Mouse (Mus musculus): ENCODE measurements around the gene Sept3.

Sept3 gene

DNA sequence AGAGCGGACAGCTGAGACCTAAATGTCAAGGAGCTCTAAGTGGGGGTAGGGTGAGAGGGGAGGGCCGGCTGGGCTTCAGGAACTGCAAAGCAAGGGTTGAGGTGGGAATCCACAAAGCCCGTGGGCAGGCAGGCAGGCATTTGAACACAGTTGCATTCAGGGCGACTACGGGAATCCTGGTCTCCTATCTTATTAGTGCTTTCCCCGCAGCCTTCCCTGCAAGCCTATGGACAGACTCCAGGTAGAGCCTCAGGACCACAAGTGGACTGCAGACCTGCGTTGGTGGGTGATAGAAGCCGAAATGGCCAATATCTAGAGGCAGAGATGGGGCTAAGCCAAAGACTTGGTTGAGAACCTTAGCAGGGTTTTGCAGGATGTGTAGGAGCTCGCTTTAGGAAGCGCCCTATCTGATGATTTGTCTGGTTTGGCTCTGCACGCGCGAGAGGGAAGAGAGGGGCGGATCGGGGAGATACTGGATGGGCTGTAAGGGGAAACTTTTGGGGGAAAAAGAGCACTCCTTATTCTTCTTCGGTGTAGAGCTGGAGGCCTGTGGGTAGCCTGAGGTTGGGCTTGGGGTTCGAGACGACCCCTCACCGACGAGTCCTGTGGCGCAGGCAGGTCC, 65.8 kb downstream of the Sept3 start:
- no peak for DNase-seq

DNA sequence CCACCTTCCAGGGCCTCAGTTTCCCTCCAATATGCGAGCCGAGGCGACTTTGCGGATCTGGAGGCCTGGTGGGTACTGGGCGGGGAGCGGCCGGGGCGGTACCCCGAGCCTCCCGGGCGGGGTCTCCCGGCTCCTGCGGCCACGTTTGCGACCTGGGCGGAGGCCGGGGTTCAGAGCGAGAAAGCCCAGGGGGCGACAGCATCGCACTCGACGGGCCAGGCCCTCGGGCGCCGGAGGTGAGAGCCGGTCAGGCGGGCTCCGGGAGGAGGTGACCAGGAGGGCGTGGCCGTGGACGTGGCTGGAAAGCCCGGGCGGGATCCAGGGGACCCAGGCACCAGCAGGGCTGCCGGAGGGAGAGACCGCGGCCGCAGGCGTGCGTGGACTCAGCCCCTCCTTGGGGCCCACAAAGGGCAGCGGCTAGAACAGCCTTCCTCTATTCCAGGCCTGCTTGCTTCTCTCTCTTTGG, 66.4 kb downstream of the Sept3 start:
- DNase-seq = no peak

DNA sequence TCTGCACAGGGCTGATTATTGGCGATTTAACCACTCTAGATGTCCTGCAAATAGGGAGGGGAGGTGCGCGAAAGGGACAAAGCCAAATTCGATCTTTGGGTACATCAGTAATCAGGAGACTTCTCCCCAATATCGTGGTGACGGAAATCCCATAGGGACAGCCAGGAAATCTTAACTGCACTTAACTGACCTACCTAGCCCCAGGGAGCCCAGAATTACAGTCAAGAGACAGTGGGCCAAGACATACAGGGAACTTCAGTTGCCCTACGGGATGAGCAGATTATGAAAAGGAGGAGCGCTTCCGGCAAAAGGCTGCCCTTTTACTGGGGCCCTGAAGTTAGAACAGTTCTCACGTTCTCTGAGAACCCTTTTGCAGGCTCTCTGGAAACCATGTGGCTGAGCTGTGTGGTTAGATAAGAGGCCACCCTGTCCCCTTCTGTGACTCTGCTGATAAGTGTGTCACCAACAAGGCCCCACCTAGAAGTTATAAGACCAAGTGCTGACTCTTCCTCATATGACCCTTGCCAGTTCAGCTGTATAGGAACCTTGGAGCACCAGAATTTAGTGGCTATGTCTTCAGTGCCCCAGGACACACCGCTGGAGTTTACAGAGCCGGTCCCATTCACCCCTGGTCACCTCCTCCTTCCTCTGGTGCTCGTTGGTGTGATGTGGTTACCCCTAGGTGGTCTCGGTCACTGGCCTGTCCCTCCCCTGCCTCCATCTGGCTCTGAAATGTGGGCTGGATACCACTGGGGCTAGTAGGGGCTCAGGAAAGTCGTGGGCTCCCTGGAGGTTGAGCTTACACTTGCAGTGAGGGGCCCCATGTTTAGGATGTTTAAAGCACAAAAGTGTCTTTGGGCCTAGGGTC, 67.2 kb downstream of the Sept3 start:
- DNase-seq = no peak

DNA sequence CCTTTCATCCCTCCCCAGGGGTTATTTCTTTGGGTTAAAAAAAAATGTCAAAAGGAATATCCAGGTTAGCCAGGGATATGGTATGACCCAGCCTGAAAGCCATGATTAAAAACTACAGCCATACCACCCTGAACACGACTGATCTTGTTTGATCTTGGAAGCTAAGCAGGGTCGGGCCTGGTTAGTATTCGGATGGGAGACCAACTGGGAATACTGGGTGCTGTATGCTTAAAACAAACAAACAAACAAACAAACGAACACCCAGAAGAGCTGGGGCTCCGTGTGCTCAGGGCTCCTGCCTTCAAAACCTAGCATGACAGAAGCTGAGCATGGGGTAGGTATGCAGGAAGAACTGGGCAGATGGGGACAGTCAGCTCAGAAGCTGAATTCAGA, 67.8 kb downstream of the Sept3 start:
- no peak for DNase-seq

DNA sequence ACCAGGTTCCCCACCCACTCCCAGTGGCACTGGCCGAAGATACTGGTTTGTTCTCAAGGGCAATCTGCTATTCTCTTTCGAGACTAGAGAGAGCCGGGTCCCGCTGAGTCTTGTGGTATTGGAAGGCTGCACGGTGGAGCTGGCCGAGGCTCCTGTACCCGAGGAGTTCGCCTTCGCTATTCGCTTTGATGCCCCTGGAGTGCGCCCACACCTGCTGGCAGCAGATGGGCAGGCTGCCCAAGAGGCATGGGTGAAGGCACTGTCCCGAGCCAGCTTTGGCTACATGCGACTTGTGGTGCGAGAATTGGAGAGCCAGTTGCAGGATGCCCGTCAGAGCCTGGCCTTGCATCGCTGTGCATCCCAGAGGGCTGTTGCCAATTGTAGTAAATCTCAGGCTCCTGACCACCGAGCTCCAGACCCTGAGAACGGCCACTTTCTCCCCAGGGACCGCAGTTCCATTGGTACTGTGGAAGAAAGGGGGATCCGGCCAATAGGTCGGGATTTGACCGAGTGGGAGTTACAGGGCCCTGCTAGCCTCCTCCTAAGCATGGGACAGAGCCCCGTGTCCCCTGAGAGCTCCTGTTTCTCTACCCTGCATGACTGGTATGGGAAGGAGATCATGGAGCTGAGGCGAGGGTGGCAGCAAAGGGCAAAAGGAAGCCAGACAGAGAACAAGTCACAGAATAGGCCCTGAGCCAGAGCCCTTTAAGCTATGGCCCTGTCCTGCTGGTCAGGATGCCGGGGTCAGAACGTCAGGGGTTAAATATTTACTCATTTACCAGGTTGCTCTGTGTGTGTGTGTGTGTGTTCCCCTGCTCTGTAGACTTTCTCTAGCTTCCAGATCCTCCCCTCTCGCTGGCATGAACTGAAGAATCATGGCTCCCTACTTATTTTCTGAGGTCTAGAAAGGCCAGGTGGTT, 68.9 kb downstream of the Sept3 start:
- peak; percentile 73 to 81 for DNase-seq

All from kidney, adult 8-10 months (tissue).